Mouse (Mus musculus): Measurements from ENCODE around the gene Tex38. TPM values are rescaled to one million over a fixed set of nuclear protein-coding genes. Genes with fewer than 3 reads are reported as not detected.

Gene Tex38
- polyA plus RNA-seq, 1 experiment from 2014 or later, result 0.35 TPM

DNA sequence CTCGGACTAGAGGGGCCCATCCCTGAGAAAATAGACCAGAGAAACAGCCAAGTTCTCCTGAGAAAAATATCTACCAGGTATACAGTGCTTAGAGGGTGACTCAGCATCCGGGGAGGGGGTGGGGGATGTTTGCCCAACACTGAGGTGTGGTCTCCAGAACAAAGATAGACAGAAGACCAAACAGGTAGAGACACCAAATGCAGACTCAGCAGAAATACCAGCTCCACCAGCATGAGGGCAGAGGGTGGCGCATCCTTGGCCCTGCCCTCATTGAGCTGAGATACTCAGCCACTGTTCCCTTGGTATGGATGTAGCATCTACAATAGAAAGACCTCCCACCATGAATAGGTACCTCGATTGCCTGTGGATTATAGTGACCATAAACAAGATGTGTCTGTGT is 46.0 kb downstream of the Tex38 start:
- 66% methylated on average over 4 of the region's 4 CpGs for WGBS
- H3K4me2 ChIP-seq (replicated peaks), result no peak overlapping the region
- no peaks in the 10 kb centered on the region for H3K36me3 ChIP-seq
- no peak overlapping the region for H3K4me3 ChIP-seq (replicated peaks)
- peaks cover 14% of the 10 kb centered on the region for H3K4me1 ChIP-seq
- H3K27me3 ChIP-seq, result peaks cover 4% of the 10 kb centered on the region; the same call in 1 of the 2 replicates
- ATAC-seq (ENCODE audit: insufficient number of reproducible peaks, low FRiP score, low TSS enrichment, low read depth), result no peak
- no peak overlapping the region for H3K27ac ChIP-seq (replicated peaks)
- no peak overlapping the region for H3K9ac ChIP-seq
- H3K9me3 ChIP-seq (replicated peaks), result no peaks in the 10 kb centered on the region

DNA sequence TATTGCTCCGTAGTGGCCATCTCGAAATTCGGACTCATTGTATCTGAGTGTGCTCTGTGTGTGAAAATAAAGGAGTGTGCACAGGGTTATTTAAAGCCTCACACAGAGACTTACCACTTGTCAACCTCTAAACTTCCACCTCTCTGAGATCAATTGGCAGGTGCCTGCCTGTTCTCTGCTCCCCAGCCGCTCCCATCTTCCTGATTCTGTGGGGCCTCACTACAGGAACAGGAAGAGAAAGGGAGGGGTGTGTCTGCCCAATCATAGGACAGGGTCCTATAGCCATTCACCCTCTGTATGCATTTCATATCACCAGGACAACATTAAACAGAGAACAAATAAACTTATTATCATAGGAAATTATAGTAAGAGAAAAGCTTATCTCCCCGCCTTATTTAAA is 47.1 kb downstream of the Tex38 start:
- no peak overlapping the region for H3K4me3 ChIP-seq (replicated peaks)
- no peak overlapping the region for H3K27ac ChIP-seq (replicated peaks)
- H3K4me1 ChIP-seq, result peaks cover 6% of the 10 kb centered on the region
- no peaks in the 10 kb centered on the region for H3K36me3 ChIP-seq
- peaks cover 4% of the 10 kb centered on the region; the same call in 1 of the 2 replicates for H3K27me3 ChIP-seq
- no peak for ATAC-seq (ENCODE audit: insufficient number of reproducible peaks, low FRiP score, low TSS enrichment, low read depth)
- H3K9me3 ChIP-seq (replicated peaks), result no peaks in the 10 kb centered on the region
- WGBS, result 70% methylated on average over 5 of the region's 5 CpGs
- no peak overlapping the region for H3K4me2 ChIP-seq (replicated peaks)
- no peak overlapping the region for H3K9ac ChIP-seq

DNA sequence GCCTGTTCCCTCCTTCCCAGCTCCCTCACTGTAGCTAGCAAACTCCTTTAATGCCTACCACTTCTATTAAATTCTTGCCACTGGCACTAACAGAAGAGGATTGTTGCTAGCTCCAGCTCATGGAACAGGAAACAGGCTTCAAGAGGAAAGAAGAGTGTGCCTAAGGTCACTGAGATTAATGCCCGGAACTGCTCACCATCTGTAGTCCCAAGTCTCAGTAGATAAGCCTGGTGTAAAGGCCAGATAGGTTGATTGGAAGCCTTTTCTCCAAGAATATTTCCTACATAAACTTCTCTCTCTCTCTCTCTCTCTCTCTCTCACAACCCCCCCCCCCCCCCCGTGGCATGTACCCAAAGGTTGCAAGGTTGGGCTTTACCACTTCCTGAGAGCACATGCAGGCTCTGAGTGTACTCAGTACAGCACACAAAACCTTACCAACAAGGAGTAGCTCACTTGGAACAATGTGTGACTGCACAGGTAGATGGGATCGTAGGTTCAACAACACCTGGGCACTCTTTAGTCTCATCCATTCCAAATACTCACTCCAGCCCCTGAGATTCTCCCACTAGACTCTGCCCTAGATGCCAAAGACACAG is 48.5 kb downstream of the Tex38 start:
- H3K4me3 ChIP-seq (replicated peaks), result no peak overlapping the region
- peaks cover 4% of the 10 kb centered on the region; the same call in 1 of the 2 replicates for H3K27me3 ChIP-seq
- H3K4me1 ChIP-seq, result no peaks in the 10 kb centered on the region
- H3K27ac ChIP-seq (replicated peaks), result no peak overlapping the region
- WGBS, result 70% methylated on average over 2 of the region's 3 CpGs
- H3K9me3 ChIP-seq (replicated peaks), result no peaks in the 10 kb centered on the region
- ATAC-seq (ENCODE audit: insufficient number of reproducible peaks, low FRiP score, low TSS enrichment, low read depth), result no peak
- H3K9ac ChIP-seq, result no peak overlapping the region
- H3K36me3 ChIP-seq, result no peaks in the 10 kb centered on the region
- H3K4me2 ChIP-seq (replicated peaks), result no peak overlapping the region

DNA sequence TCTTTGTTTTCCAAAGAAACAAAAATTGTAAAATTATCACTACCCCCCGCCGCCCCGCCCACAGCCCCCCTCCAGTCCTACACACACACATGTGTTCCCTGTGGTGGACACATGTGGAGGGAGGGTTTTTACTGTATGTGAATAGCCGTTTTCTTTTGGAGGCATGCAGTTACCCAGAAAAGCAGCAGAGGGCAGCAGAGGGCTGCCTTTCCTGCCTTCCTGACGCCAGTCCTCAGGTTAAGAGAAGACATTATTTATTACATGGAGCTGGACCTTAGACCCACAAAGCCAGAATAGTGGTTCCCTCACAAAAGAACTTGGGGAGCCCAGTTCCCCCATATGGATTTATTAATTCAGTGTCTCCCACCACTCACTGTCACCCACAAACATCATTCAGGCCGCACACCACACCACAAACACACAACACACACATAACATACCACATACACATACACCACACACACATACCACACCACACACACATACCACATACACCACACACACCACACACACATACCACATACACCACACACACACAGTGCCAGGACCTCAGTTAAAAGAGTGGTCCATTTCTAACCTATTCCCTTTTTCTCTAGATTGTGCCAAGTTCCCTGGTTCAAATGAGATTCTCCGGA is 49.1 kb downstream of the Tex38 start:
- H3K4me3 ChIP-seq (replicated peaks), result no peak overlapping the region
- no peak overlapping the region for H3K4me2 ChIP-seq (replicated peaks)
- H3K9ac ChIP-seq, result no peak overlapping the region
- WGBS, result 19% methylated on average over 7 of the region's 7 CpGs
- H3K27ac ChIP-seq (replicated peaks), result no peak overlapping the region
- no peaks in the 10 kb centered on the region for H3K9me3 ChIP-seq (replicated peaks)
- peaks cover 4% of the 10 kb centered on the region; the same call in 1 of the 2 replicates for H3K27me3 ChIP-seq
- ATAC-seq (ENCODE audit: insufficient number of reproducible peaks, low FRiP score, low TSS enrichment, low read depth), result 0 out of 2 replicates have a peak, but pooled peaks have one; percentile 60
- no peaks in the 10 kb centered on the region for H3K36me3 ChIP-seq
- H3K4me1 ChIP-seq, result no peaks in the 10 kb centered on the region

Other genes starting within 250 kb of the Tex38 start
- gene Cyp4a31, start 217.4 kb downstream of the Tex38 start, polyA plus RNA-seq (2015; fragmentation: Nextera tagmentation; extraction: Ambion mirVana), result not detected in 2 replicates
- not detected in 2 replicates for gene Cyp4a32, start 180.0 kb downstream of the Tex38 start, polyA plus RNA-seq (2015; fragmentation: Nextera tagmentation; extraction: Ambion mirVana)
- 4.3 and 4.4 TPM in 2 replicates for gene Cyp4b1, start 133.3 kb downstream of the Tex38 start, polyA plus RNA-seq (2015; fragmentation: Nextera tagmentation; extraction: Ambion mirVana)
- gene Efcab14, start 43.3 kb downstream of the Tex38 start, polyA plus RNA-seq (2015; fragmentation: Nextera tagmentation; extraction: Ambion mirVana), result 41.1 and 45.7 TPM in 2 replicates
- 49.6 and 51.1 TPM in 2 replicates for gene Atpaf1, start 3.8 kb upstream of the Tex38 start, polyA plus RNA-seq (2015; fragmentation: Nextera tagmentation; extraction: Ambion mirVana)
- gene Mob3c, start 47.1 kb upstream of the Tex38 start, polyA plus RNA-seq (2015; fragmentation: Nextera tagmentation; extraction: Ambion mirVana), result 14.5 and 15.5 TPM in 2 replicates
- 33.1 and 33.2 TPM in 2 replicates for gene Mknk1, start 58.2 kb upstream of the Tex38 start, polyA plus RNA-seq (2015; fragmentation: Nextera tagmentation; extraction: Ambion mirVana)
- gene Kncn, start 103.4 kb upstream of the Tex38 start, polyA plus RNA-seq (2015; fragmentation: Nextera tagmentation; extraction: Ambion mirVana), result not detected in 2 replicates
- gene 6430628N08Rik, start 109.6 kb upstream of the Tex38 start, polyA plus RNA-seq (2015; fragmentation: Nextera tagmentation; extraction: Ambion mirVana), result 0.23 TPM in 1 of 2 replicates, not detected in the other
- gene Dmbx1, start 158.9 kb upstream of the Tex38 start, polyA plus RNA-seq (2015; fragmentation: Nextera tagmentation; extraction: Ambion mirVana), result 3.3 TPM in 2 replicates
- gene Faah, start 236.9 kb upstream of the Tex38 start, polyA plus RNA-seq (2015; fragmentation: Nextera tagmentation; extraction: Ambion mirVana), result 7.0 and 8.5 TPM in 2 replicates

All from embryonic facial prominence, embryonic 15.5 days (tissue).